Mouse (Mus musculus): Measurements from ENCODE around the gene Ryr2.
"Not testable (repeated sequence)": the region's sequence is repeated elsewhere in the genome, so short reads cannot be mapped to it uniquely, and the experiment has no call there.

Gene Ryr2

GRCm38 (mm10) chr13:12106662-12107632, at the start of gene Ryr2:
Gene Ryr2 (minus strand): TSS chr13:12106945.
- DNase-seq = peak; percentile 91

DNA sequence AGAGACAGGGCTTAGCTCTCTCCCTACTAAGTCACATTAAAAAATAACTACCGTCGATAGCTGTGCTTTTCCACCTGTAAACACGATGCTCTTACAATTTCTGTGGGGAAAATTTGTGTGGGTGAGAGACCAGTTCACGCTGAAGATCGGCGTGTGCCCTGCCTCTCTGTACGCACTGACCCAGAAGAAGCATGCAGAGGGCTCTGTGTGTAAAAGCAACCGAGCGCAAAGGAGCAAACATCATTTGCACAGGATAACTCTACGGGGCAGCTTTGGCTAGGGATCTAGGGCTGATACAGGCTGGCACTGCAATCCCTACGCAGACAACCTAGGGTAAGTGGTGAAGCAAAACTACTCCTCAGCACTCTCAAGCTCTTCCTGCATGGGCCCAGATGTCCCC, 47.2 kb upstream of the Ryr2 start:
- no peak for DNase-seq

DNA sequence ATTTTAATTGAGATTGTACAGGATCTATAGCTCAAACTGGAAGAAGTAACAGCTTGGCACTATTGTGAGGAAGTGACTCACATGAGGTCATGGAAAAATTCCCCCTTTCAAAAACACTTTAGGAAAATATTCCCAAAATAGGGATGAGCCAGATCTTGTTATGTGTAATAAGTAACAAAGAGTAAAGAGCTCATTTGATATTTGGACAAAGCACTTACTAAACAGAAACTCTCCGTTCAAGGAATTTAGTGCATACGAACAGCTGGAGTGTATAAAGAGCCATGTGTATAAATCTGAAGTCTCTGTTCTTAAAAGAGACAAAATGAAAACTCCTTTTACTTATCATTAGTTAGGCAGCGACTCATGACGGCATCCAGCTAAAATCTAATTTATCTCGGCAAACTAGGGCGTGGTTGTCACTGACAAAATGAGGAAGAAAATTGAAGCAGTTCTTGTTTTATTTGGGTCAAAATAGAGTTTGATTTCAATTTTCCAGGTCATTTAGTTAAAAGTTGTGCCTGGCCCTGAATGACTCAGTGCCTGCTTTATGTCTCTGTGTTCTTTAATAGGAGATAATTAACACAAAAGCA, 40.3 kb upstream of the Ryr2 start:
- no peak for DNase-seq

- no peak for DNase-seq
These were observed 39.7 kb upstream of the Ryr2 start for GRCm38 (mm10) chr13:12146402-12146801.

GRCm38 (mm10) chr13:12143347-12143746, 36.6 kb upstream of the Ryr2 start:
- no peak for DNase-seq

DNA sequence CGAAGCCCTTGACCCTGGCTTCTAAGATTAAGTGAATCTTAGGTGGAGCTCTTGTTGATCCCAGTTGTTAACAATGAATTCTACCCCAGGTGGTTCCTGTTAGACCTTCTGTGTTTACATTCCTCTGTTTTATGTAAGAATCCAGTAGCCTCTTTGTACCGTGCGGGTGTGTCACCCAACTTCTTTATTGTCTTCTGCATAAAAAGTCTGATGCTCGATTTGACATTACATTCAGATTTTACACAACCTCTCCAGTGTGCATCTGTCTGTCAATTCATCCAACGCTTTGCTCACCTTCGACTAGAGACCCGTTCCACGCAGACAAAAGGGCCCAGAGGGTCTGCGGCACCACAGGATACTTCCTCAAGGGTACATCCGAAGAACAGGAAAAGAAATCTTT, 29.7 kb upstream of the Ryr2 start:
- not testable (repeated sequence) for DNase-seq

GRCm38 (mm10) chr13:12133549-12133948, 26.8 kb upstream of the Ryr2 start:
- DNase-seq = no peak

GRCm38 (mm10) chr13:12132160-12132710, 25.5 kb upstream of the Ryr2 start:
- no peak for DNase-seq

DNA sequence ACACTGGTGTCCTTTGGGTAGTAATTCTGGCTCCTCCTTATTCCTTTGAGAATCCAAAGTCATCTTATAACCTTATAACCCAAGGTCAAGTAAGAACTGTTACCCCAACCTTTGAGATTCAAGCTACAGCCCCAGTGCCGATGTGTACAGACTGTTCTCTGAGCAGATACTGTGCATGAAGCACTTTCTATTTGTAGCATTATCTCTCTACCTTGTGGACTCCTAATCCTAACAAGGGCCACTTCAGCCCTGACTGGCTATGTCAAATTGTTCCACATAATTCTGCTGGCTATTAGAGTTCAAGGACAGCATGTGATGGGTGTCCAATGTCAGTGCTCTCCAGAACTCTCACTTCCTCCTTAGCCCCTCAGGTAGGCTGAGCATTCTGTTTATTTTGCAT, 22.4 kb upstream of the Ryr2 start:
- no peak for DNase-seq

GRCm38 (mm10) chr13:12126099-12126498, 19.4 kb upstream of the Ryr2 start:
- peak; percentile 61 for DNase-seq

GRCm38 (mm10) chr13:12124940-12125540, 18.3 kb upstream of the Ryr2 start:
- DNase-seq = peak; percentile 92

- no peak for DNase-seq
These were observed 8.8 kb upstream of the Ryr2 start for GRCm38 (mm10) chr13:12115551-12115950.

- DNase-seq = no peak
These were observed 8.1 kb upstream of the Ryr2 start for GRCm38 (mm10) chr13:12114816-12115215.

GRCm38 (mm10) chr13:12108955-12109354, 2.2 kb upstream of the Ryr2 start:
- DNase-seq = no peak

GRCm38 (mm10) chr13:12105830-12106628, 716 bp downstream of the Ryr2 start:
- DNase-seq = peak; percentile 73

GRCm38 (mm10) chr13:12105231-12105829, 1.4 kb downstream of the Ryr2 start:
- peak; percentile 64 for DNase-seq

DNA sequence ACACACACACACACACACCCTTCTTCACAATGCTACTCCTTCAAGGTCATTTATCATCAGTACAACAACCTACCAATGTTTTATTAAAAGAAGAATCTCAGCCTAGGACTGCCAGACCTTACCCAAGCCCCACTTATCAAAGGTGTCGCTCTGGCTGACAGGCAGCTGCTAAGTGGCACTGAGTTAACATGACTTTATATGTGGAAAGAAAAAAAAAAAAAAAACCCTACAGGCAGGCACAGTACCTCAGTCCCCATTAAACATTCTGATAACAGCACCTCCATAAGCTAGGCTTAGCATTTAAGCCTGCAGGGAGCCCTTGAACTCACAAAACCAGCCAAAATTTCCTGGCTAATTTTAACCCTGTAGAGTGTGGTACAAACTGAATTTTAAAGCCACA, 2.4 kb downstream of the Ryr2 start:
- DNase-seq = no peak

GRCm38 (mm10) chr13:12103017-12103416, 3.7 kb downstream of the Ryr2 start:
- peak; percentile 76 for DNase-seq

GRCm38 (mm10) chr13:12099446-12099845, 7.3 kb downstream of the Ryr2 start:
- DNase-seq = peak; percentile 9

- peak; percentile 10 for DNase-seq
These were observed 7.8 kb downstream of the Ryr2 start for GRCm38 (mm10) chr13:12098981-12099380.

DNA sequence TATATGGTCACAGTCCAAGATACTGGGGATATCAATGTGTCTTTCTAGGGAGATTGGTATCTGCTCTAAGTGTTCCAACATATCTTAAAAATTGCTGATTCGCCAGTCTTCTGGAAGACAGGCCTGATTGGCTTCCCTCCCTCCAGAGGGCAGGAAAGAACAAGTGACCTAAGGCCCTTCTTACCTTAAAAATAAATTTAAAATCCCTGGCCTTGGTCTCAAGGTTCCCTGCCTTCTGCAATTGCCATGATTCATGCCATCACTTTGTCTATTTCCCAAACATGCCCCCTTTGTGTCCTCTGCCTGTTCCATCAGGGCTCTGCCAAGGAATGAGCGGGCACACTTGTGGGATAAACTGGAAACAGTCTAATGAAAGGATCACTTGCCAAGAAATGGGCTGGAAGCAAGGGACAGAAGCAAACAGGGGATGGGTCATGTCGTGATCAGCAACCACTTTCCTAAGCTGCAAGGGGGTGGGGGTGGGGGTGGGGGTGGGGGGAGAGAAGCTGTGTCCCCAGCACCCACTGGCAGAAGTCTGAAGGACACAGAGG, 10.3 kb downstream of the Ryr2 start:
- DNase-seq = peak; percentile 47

DNA sequence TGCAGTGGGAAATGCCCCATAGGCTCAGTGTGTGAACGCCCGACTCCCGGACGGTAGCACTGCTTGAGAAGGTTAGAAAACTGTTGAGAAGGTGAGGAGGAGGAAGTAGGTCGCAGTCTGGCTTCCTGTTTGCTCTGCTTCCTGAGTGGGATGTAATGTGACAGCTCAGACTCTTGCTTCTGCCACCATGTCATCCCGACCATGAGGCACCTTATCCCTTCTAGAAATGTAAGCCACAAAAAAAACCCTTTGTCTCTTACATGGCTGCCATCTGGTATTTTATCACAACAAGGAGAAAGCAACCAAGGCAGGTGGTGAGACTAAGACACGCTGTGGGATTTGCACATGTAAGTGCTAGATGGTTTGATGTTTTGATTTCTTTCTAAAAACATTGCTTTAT, 12.2 kb downstream of the Ryr2 start:
- peak; percentile 45 for DNase-seq

Data from cerebellum, adult 9-10 months (tissue).